In genomic region chr4:98834782-98835181, GRCm38 (mm10) we compare ENCODE assay signal across 34 mouse cellular contexts. TPM values are rescaled to one million over a fixed set of nuclear protein-coding genes. Genes with fewer than 3 reads are reported as not detected.
A peak's percentile ranks its signal among the peaks of the same experiment; 100 is the strongest.
DNase-seq lines count a peak whose midpoint lies in the region; TF ChIP-seq lines count a peak whose summit lies in the region.
"Had no signal": no experiment of that assay in that cellular context is flagged by ENCODE, and none has a peak within 500 bp of the region (broad histone marks: within the 10 kb centered on the region; RNA-seq: fewer than 3 reads in every experiment).

No protein-coding gene starts in this region.

- intact Hi-C loops in heart, postnatal 25 days (cut with DNase I): no loop called here

- TF ChIP-seq POLR2A in brain, embryonic 14.5 days (IDR thresholded peaks at IDR 0.05; ENCODE audit: borderline replicate concordance, extremely low read depth, insufficient read depth, insufficient read length, poor library complexity, severe bottlenecking): no peak

- peak; percentile 72 for DNase-seq in heart, adult 11 months
- DNase-seq in heart, postnatal 25 days (ENCODE audit: low spot score): no peak
- peak; percentile 67 for DNase-seq in heart, postnatal 4 days
- no peak for DNase-seq in heart, adult 8-10 months (ENCODE audit: low spot score)
- DNase-seq in lung, postnatal 10 days: peak; percentile 52
- no peak for DNase-seq in lung, postnatal 36 days
- peak; percentile 14 for DNase-seq in brain, embryonic 14.5 days (ENCODE audit: low read depth)
- DNase-seq: adrenal gland, adult 8-10 months; B cell, adult 2 months; cerebellum, adult 9-11 months; gastrocnemius, postnatal 25 days; heart, adult 2 months; kidney, adult 11 months; kidney, postnatal 14 days; layer of hippocampus, adult 9-11 months; midbrain, embryonic 14.5 days; thymus, adult 2 months; thymus, postnatal 36 days had no signal

- TF ChIP-seq CTCF in brain, embryonic 14.5 days (IDR thresholded peaks at IDR 0.05; ENCODE audit: borderline replicate concordance, extremely low read depth, insufficient read depth, insufficient read length): no peak

RNA-seq across cellular contexts. Expression of gene I0C0044D17Rik, which starts 11.1 kb away (rescaled TPM):
- not detected for total RNA-seq in heart, postnatal 25 days (2021)
- not detected for total RNA-seq in heart, postnatal 4 days (2021)
- not detected for total RNA-seq in heart, adult 8-10 months (2022)
- polyA plus RNA-seq in brain, embryonic 14.5 days (2012; rRNA removed): not detected in 2 replicates
- total RNA-seq: adrenal gland, adult 8-10 months; adrenal gland, postnatal 4 days; gastrocnemius, adult 18-20 months; gastrocnemius, postnatal 25 days; heart, adult 2 months; hematopoietic stem cell, adult 5-6 weeks; left cerebral cortex, postnatal 14 days; liver, adult 2 months; monocyte, adult 5-6 weeks had no signal
- polyA plus RNA-seq: cortical plate, adult 2 months; embryonic facial prominence, embryonic 11.5 days; forebrain, embryonic 15.5 days; frontal cortex, adult 2 months; heart, adult 2 months; hindbrain, embryonic 15.5 days; inflammation-experienced regulatory T-cells, adult 6 months; kidney, embryonic 14.5 days; limb, embryonic 12.5 days; liver, adult 2 months; liver, embryonic 15.5 days; midbrain, embryonic 14.5 days; neural tube, embryonic 14.5 days; thymus, adult 2 months had no signal

RNA-seq across cellular contexts. Expression of gene Kank4, which starts 17.4 kb away (rescaled TPM):
- total RNA-seq in heart, postnatal 25 days (2021): under 1 TPM; 0.52 to 0.61 TPM
- total RNA-seq in heart, postnatal 4 days (2021): 1 to 10 TPM; 2.4 to 3.3 TPM
- 1 to 10 TPM in 1 of 4 experiments, under 1 TPM in 3; 0.68 to 1.1 (median 0.84) TPM for total RNA-seq in heart, adult 8-10 months (2022)
- 1.8 and 3.2 TPM in 2 replicates for polyA plus RNA-seq in brain, embryonic 14.5 days (2012; rRNA removed)
- total RNA-seq: hematopoietic stem cell, adult 5-6 weeks; liver, adult 2 months; monocyte, adult 5-6 weeks had no signal
- polyA plus RNA-seq: inflammation-experienced regulatory T-cells, adult 6 months had no signal

Comparison
In these comparisons a context has a peak if more than half of its experiments do, and no peak if none do; other contexts are left out.
1. DNase-seq: peak in heart, adult 11 months (single experiment), heart, postnatal 4 days (single experiment), lung, postnatal 10 days (single experiment) and brain, embryonic 14.5 days (single experiment); none in heart, postnatal 25 days (single experiment), heart, adult 8-10 months (single experiment) and lung, postnatal 36 days (single experiment).